Mouse (Mus musculus): Measurements from ENCODE around the gene Zfp142.

GRCm38 (mm10) chr1:74524746-74525145 is 63.3 kb downstream of the Zfp142 start:
- no peak for TF ChIP-seq CTCF (IDR thresholded peaks at IDR 0.05; ENCODE audit: low read depth)
- no peak for TF ChIP-seq EP300 (IDR thresholded peaks at IDR 0.05; ENCODE audit: low read depth)

Data from heart, postnatal 0 days (tissue).